Mouse (Mus musculus) stomach, postnatal 0 days (tissue): ENCODE measurements at regions not wholly inside any gene's neighbourhood (a gene's known extent, or its start where the extent isn't known, plus 50 kb on each side); places are given as distances from the start of the nearest gene placed in this dataset.
A peak's percentile ranks its signal among the peaks of the same experiment; 100 is the strongest.

Experiments
- ATAC-seq: fragments of 200-750 bp; cut with Nextera tagmentation; 2 replicates; pipeline ENCODE4 v1.8.0; 2017; ENCODE audit not compliant: low FRiP score, low TSS enrichment
- DNase-seq: peaks from one replicate; pipeline ENCODE4 v3.0.0-alpha.2; 2016; ENCODE audit warnings: low spot score
- H3K27ac ChIP-seq: fragments of 300-500 bp; sonication (generic); replicated peaks from 2 replicates; pipeline ENCODE4 v1.5.1; 2014; ENCODE audit warnings: mild to moderate bottlenecking, control low read depth
- H3K27me3 ChIP-seq: fragments of 300-500 bp; sonication (generic); 2 replicates; pipeline ENCODE4 v1.6.1; 2014; ENCODE audit warnings: low read length; ENCODE audit not compliant: control insufficient read depth, insufficient read depth
- H3K36me3 ChIP-seq: fragments of 300-500 bp; sonication (generic); 2 replicates; pipeline ENCODE4 v1.6.1; 2014; ENCODE audit warnings: low read length, mixed read lengths; ENCODE audit not compliant: control insufficient read depth, insufficient read depth
- H3K4me1 ChIP-seq: fragments of 300-500 bp; sonication (generic); replicated peaks from 2 replicates; pipeline ENCODE4 v1.6.1; 2014; ENCODE audit warnings: antibody characterized with exemption; ENCODE audit not compliant: control insufficient read depth, insufficient read depth
- H3K4me2 ChIP-seq: fragments of 300-500 bp; sonication (generic); replicated peaks from 2 replicates; pipeline ENCODE4 v1.6.1; 2014; ENCODE audit warnings: low read depth, mild to moderate bottlenecking, control low read depth, moderate library complexity
- H3K4me3 ChIP-seq: fragments of 300-500 bp; sonication (generic); 2 replicates; pipeline ENCODE4 v1.5.1; 2014; ENCODE audit warnings: low read depth, low read length, control low read depth
- H3K9ac ChIP-seq: fragments of 300-500 bp; sonication (generic); 2 replicates; pipeline ENCODE4 v1.6.1; 2014; ENCODE audit warnings: mild to moderate bottlenecking, low read length, control low read depth, mixed read lengths
- H3K9me3 ChIP-seq: fragments of 300-500 bp; sonication (generic); 2 replicates; pipeline ENCODE4 v1.6.1; 2016; ENCODE audit warnings: low read length; ENCODE audit not compliant: control insufficient read depth
- CTCF ChIP-seq: IDR thresholded peaks from 2 replicates; pipeline ENCODE4 v1.5.1; 2016; ENCODE audit warnings: antibody characterized with exemption, low read depth, mild to moderate bottlenecking, moderate library complexity
- EP300 ChIP-seq: optimal IDR thresholded peaks from 2 replicates; pipeline ENCODE3; 2016; ENCODE audit warnings: antibody characterized with exemption
- WGBS: fragments of 180-500 bp; shearing (Covaris S2); extraction: QIAGEN DNeasy Blood & Tissue Kit; methylation state at CpG from one replicate; pipeline ENCODE4 v1.1.7; 2014; 5-methylcytosine and 5-hydroxymethylcytosine counted together

DNA sequence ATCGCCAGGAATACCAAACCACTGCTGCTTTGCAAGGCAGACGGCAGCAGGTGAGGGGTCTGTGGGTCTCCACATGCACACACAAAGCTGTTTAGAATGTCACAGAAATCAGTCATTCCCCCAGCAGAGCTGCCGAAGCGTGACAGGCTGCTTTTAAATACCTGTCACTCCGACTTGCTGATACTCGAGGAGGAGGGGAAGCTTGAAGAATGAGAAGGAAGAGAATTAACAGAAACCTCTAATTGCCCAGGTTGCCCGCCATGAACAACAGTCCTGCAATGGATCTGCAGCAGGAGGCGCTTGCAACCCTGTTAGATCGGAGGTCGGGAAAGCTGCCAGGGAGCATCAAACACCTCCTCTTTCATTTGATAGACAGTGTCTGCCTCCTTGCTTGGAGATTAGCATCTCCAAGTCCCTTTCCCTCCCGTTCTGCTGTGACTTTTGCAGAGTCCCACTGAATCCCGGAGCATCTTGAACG, 150.5 kb downstream of the Abhd5 start:
- no peak overlapping the region for H3K27ac ChIP-seq
- no peaks in the 10 kb centered on the region for H3K9me3 ChIP-seq
- H3K4me2 ChIP-seq = no peak overlapping the region
- no peak overlapping the region for H3K9ac ChIP-seq
- 28% methylated on average over 13 of the region's 13 CpGs for WGBS
- no peaks in the 10 kb centered on the region for H3K27me3 ChIP-seq
- TF ChIP-seq CTCF (no peak), EP300 (no peak)
- no peak overlapping the region for H3K4me3 ChIP-seq
- no peaks in the 10 kb centered on the region for H3K36me3 ChIP-seq
- DNase-seq = no peak
- H3K4me1 ChIP-seq = no peaks in the 10 kb centered on the region
- ATAC-seq = no peak

DNA sequence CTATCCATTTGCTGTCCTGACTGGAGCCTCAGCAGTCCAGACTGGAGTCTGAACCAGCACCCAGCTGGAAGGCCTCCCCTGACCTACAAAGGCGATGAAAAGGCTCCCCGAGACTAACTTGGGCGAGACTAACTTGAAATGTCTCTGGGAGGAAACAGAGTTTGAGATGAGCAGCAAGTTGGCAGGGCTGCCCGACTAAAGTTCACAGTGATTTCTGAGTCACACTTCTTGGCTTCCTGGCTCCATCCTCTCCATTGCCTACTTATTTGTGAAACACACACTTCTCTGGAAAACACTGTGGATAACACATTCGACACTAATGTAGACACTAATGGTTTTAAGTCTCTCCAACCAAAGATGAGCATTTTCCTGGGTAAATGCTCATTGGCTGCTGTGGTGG, 170.2 kb downstream of the Abhd5 start:
- Histone ChIP-seq H3K36me3 (no peaks in the 10 kb centered on the region), H3K27me3 (no peaks in the 10 kb centered on the region), H3K9ac (no peak overlapping the region), H3K9me3 (no peaks in the 10 kb centered on the region), H3K4me2 (no peak overlapping the region), H3K27ac (no peak overlapping the region), H3K4me3 (no peak overlapping the region), H3K4me1 (no peaks in the 10 kb centered on the region)
- WGBS = 61% methylated on average over 5 of the region's 5 CpGs
- no peak for TF ChIP-seq EP300
- TF ChIP-seq CTCF = no peak
- ATAC-seq (no peak), DNase-seq (no peak)

DNA sequence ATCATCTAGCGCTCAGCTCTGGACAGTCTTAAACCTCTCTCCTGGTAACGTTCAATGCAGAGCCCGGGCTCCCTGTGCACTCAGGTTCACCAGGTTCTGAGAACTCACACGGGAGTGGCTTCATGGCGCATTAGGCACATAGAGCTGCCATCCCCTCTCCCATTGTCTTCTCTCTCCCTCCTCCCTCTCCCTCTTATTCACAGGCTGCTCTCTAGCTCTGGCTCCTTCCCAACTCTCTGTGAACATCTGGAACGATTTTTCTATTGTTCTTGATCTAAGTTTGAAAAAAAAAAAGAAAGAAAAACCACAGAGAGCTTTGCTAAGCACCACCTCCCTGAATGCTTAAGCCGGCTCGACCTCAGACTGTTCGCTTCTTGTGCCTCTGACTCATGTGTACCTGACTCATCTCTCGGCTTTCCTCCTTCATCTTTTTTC, 174.2 kb downstream of the Abhd5 start:
- Histone ChIP-seq H3K9me3 (no peaks in the 10 kb centered on the region), H3K4me2 (no peak overlapping the region), H3K36me3 (no peaks in the 10 kb centered on the region), H3K4me1 (no peaks in the 10 kb centered on the region), H3K9ac (no peak overlapping the region), H3K27me3 (no peaks in the 10 kb centered on the region), H3K27ac (no peak overlapping the region), H3K4me3 (no peak overlapping the region)
- WGBS = 39% methylated on average over 10 of the region's 10 CpGs
- ATAC-seq = no peak
- no peak for DNase-seq
- TF ChIP-seq EP300 = no peak
- TF ChIP-seq CTCF = no peak

DNA sequence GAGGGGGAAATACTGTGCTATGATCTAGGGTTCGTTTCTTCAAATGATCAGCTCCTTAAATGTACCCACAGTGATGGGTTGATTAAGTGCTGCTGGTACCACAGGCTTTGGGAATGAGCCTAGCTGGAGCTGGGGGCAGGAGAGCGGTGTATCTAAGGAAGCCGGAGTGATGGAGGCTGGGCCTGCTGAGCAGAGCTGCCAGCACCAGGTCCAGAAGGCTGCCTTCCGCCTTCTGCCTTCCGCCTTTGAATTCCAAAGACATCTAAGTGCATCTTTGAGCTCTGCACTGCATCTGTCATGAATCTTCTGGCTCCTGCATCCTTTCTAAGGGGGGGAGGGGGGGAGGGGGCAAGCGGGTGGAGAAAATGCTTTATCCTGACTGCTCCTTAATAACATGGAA, 176.9 kb downstream of the Abhd5 start:
- TF ChIP-seq CTCF (no peak), EP300 (no peak)
- DNase-seq (no peak), ATAC-seq (no peak)
- no peaks in the 10 kb centered on the region for H3K36me3 ChIP-seq
- no peak overlapping the region for H3K27ac ChIP-seq
- no peak overlapping the region for H3K4me3 ChIP-seq
- no peaks in the 10 kb centered on the region for H3K27me3 ChIP-seq
- H3K9ac ChIP-seq = no peak overlapping the region
- no peak overlapping the region for H3K4me2 ChIP-seq
- H3K4me1 ChIP-seq = no peaks in the 10 kb centered on the region
- WGBS = 65% methylated on average over 6 of the region's 6 CpGs
- H3K9me3 ChIP-seq = no peaks in the 10 kb centered on the region

DNA sequence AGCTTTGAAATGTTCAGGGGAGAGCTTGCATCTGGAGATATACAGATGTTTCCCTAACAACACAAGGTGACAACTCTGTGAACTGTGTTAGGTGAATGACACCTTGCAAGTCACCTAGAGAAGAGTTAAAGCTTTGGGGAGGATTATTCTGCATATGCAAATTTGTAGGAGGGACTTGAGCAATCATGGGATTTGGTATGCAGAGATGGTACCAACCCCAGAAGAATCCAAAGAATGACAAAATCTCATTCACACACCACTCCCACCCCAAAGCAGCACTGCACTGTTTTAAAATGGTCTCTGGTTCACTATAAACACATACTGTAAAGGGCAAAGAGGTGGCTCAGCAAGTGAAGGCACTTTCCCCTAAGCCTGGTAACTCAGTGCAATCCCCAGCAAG, 178.3 kb downstream of the Abhd5 start:
- Histone ChIP-seq H3K4me2 (no peak overlapping the region), H3K27ac (no peak overlapping the region), H3K4me1 (no peaks in the 10 kb centered on the region), H3K4me3 (no peak overlapping the region), H3K36me3 (no peaks in the 10 kb centered on the region), H3K9ac (no peak overlapping the region), H3K27me3 (no peaks in the 10 kb centered on the region), H3K9me3 (no peaks in the 10 kb centered on the region)
- ATAC-seq (no peak), DNase-seq (peak; percentile 1)
- no peak for TF ChIP-seq CTCF
- no peak for TF ChIP-seq EP300

DNA sequence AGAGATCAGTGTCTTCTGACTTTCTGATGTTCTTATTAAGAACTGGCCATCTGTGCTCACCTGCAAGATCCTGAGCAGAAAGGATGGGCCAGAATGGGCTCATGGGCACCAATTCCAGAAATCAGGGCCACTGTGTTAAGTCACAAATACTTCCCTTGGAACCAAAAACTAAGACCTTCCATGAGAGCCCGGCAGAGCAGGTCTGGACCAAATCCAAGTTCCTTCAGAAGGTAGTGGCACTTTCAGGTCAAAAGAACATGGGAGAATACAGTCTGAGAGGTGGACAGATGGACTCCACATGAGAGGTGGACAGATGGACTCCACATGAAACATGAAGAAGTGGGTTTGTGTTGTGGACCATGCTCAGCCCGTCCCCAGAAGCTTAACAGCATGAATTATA, 180.4 kb downstream of the Abhd5 start:
- Histone ChIP-seq H3K27ac (no peak overlapping the region), H3K4me2 (no peak overlapping the region), H3K9ac (no peak overlapping the region), H3K36me3 (no peaks in the 10 kb centered on the region), H3K4me3 (no peak overlapping the region), H3K4me1 (no peaks in the 10 kb centered on the region), H3K9me3 (no peaks in the 10 kb centered on the region), H3K27me3 (no peaks in the 10 kb centered on the region)
- no peak for ATAC-seq
- 78% methylated on average over 2 of the region's 2 CpGs for WGBS
- no peak for TF ChIP-seq EP300
- TF ChIP-seq CTCF = no peak
- DNase-seq = peak; percentile 4
